Mouse (Mus musculus): ENCODE measurements around the gene Magi1.

DNA sequence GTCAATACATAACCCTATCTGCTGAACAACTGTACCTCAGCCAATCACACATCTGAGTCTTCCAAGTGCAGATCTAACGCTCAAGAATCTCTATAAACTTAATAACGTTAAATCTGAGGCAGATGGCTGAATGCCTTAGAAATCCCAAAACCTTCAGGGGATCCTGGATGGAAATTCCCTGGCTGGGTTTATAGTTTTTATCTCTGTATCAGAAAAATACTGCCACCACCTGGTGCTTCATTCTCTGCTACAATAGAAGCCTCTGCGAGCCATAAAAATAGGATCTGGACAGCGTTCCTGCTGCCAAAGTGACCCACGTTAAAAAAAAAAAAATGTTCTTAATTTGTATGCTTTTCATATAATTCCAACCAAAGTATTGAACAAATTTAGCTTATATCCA lies 162.2 kb downstream of the Magi1 start:
- TF ChIP-seq POLR2A (IDR thresholded peaks at IDR 0.05; ENCODE audit: insufficient read depth, low read depth, low read length) (no peak), CTCF (IDR thresholded peaks at IDR 0.05; ENCODE audit: insufficient read depth, low read depth, low read length) (no peak)

Measured in olfactory bulb, adult 2 months (tissue).